Mouse (Mus musculus) midbrain, embryonic 11.5 days (tissue): ENCODE results near the gene Alcam. TPM values are rescaled to one million over a fixed set of nuclear protein-coding genes. Genes with fewer than 3 reads are reported as not detected.
A peak's percentile ranks its signal among the peaks of the same experiment; 100 is the strongest.

Experiments used
- ATAC-seq: fragments of 200-750 bp; cut with Nextera tagmentation; 2 replicates; pipeline ENCODE4 v1.8.0; 2017; ENCODE audit warnings: moderate TSS enrichment, moderate library complexity; ENCODE audit not compliant: low FRiP score
- DNase-seq: peaks from one replicate; pipeline ENCODE4 v3.0.0; 2015; ENCODE audit warnings: low spot score; ENCODE audit errors: missing footprints
- H3K27ac ChIP-seq: fragments of 300-500 bp; sonication (generic); 2 replicates; pipeline ENCODE4 v1.5.1; 2014; ENCODE audit warnings: low read depth, low read length
- H3K27me3 ChIP-seq: fragments of 300-500 bp; sonication (generic); 2 replicates; pipeline ENCODE4 v1.6.1; 2014; ENCODE audit warnings: mild to moderate bottlenecking, low read length, moderate library complexity, mixed read lengths; ENCODE audit not compliant: control insufficient read depth, insufficient read depth
- H3K36me3 ChIP-seq: fragments of 300-500 bp; sonication (generic); 2 replicates; pipeline ENCODE4 v1.6.1; 2014; ENCODE audit warnings: mild to moderate bottlenecking, low read length, moderate library complexity, mixed read lengths; ENCODE audit not compliant: control insufficient read depth, insufficient read depth
- H3K4me1 ChIP-seq: fragments of 300-500 bp; sonication (generic); 2 replicates; pipeline ENCODE4 v1.6.1; 2014; ENCODE audit warnings: low read length; ENCODE audit not compliant: control insufficient read depth, insufficient read depth
- H3K4me2 ChIP-seq: fragments of 300-500 bp; sonication (generic); 2 replicates; pipeline ENCODE4 v1.6.1; 2014; ENCODE audit warnings: mild to moderate bottlenecking, moderate library complexity
- H3K4me3 ChIP-seq: fragments of 300-500 bp; sonication (generic); 2 replicates; pipeline ENCODE4 v1.5.1; 2014; ENCODE audit warnings: low read depth, low read length
- H3K9ac ChIP-seq: fragments of 300-500 bp; sonication (generic); 2 replicates; pipeline ENCODE4 v1.6.1; 2014; ENCODE audit warnings: low read length
- H3K9me3 ChIP-seq: fragments of 300-500 bp; sonication (generic); 2 replicates; pipeline ENCODE4 v1.6.1; 2016; ENCODE audit warnings: low read length; ENCODE audit not compliant: control insufficient read depth
- WGBS: fragments of 180-500 bp; shearing (Covaris S2); extraction: QIAGEN DNeasy Blood & Tissue Kit; methylation state at CpG from one replicate; pipeline ENCODE4 v1.1.7; 2014; 5-methylcytosine and 5-hydroxymethylcytosine counted together
- polyA plus RNA-seq: library from polyadenylated mRNA; unstranded; fragments of >200 nt; fragmentation: Nextera tagmentation; extraction: Ambion mirVana; gene quantifications from 2 replicates; pipeline ENCODE4 v1.2.1, GENCODE M21; 2014

Gene Alcam
- polyA plus RNA-seq, 1 experiment from 2014 or later = 44.2 TPM

- ATAC-seq (no peak), DNase-seq (peak; percentile 19)
- Histone ChIP-seq H3K4me3 (no peak overlapping the region), H3K4me1 (no peaks in the 10 kb centered on the region), H3K4me2 (no peak overlapping the region), H3K27me3 (no peaks in the 10 kb centered on the region), H3K36me3 (no peaks in the 10 kb centered on the region), H3K9me3 (no peaks in the 10 kb centered on the region), H3K27ac (no peak overlapping the region), H3K9ac (no peak overlapping the region)
- 77% methylated on average over 2 of the region's 2 CpGs for WGBS
Observed at GRCm38 (mm10) chr16:52343467-52344033, 110.3 kb downstream of the Alcam start.

- Histone ChIP-seq H3K4me1 (no peaks in the 10 kb centered on the region), H3K9me3 (no peaks in the 10 kb centered on the region), H3K27me3 (no peaks in the 10 kb centered on the region), H3K4me3 (no peak overlapping the region), H3K9ac (no peak overlapping the region), H3K4me2 (no peak overlapping the region), H3K27ac (no peak overlapping the region), H3K36me3 (no peaks in the 10 kb centered on the region)
- peak; percentile 81 for DNase-seq
- 91% methylated on average over 8 of the region's 8 CpGs for WGBS
- no peak for ATAC-seq
Observed at GRCm38 (mm10) chr16:52342694-52343466, 111.0 kb downstream of the Alcam start.

GRCm38 (mm10) chr16:52334084-52334483 lies 119.8 kb downstream of the Alcam start:
- no peaks in the 10 kb centered on the region for H3K27me3 ChIP-seq
- H3K36me3 ChIP-seq = no peaks in the 10 kb centered on the region
- H3K27ac ChIP-seq = no peak overlapping the region
- no peak overlapping the region for H3K4me2 ChIP-seq
- no peaks in the 10 kb centered on the region for H3K4me1 ChIP-seq
- DNase-seq = no peak
- no peak overlapping the region for H3K9ac ChIP-seq
- H3K9me3 ChIP-seq = no peaks in the 10 kb centered on the region
- H3K4me3 ChIP-seq = no peak overlapping the region
- 86% methylated on average over 4 of the region's 4 CpGs for WGBS
- no peak for ATAC-seq

DNA sequence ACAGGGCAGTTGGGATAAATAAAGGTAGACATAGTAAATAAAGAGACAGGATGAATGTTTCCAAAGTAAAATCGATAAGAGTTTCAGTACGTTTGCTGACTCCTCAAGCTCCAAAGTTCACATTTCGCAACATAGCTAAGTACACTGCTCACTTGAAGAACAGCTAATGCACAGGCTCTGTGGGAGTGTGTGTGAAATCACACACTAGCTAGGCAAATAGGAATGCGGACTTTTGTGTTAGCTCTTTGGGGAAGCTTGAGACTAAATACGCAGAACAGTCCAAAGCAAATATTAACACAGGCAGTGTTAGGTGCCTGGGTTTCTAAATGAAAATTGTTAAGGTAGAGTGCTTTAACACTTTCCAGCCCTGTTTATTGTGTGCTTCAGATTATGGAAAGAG lies 120.2 kb downstream of the Alcam start:
- ATAC-seq = no peak
- H3K36me3 ChIP-seq = no peaks in the 10 kb centered on the region
- no peak overlapping the region for H3K9ac ChIP-seq
- 75% methylated on average over 5 of the region's 5 CpGs for WGBS
- H3K4me2 ChIP-seq = no peak overlapping the region
- no peaks in the 10 kb centered on the region for H3K27me3 ChIP-seq
- no peak overlapping the region for H3K27ac ChIP-seq
- no peak for DNase-seq
- no peaks in the 10 kb centered on the region for H3K4me1 ChIP-seq
- no peak overlapping the region for H3K4me3 ChIP-seq
- no peaks in the 10 kb centered on the region for H3K9me3 ChIP-seq

DNA sequence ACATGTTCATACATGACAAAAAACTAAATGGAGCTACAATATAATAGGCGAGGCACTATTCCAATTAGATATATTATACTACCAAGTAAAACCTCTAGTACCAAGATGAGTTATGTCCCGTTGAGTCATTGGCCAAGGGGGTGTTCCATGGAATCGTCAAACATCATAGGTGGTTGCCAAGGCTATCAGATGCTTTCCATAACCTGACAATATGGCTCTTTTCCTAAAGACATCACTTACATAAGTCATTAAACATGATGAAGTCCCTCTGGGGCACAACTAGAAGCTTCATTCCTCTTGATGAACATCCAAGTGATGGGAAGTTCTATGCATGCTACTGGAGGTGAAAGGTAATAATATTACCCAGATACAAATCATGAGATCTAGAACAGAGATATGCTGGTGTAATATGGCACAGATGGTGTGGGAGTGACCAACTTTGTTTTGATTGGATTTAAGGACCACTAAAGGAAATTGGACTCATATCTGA lies 122.5 kb downstream of the Alcam start:
- ATAC-seq (no peak), DNase-seq (no peak)
- Histone ChIP-seq H3K9me3 (no peaks in the 10 kb centered on the region), H3K4me1 (no peaks in the 10 kb centered on the region), H3K4me2 (no peak overlapping the region), H3K27ac (no peak overlapping the region), H3K4me3 (no peak overlapping the region), H3K27me3 (no peaks in the 10 kb centered on the region), H3K9ac (no peak overlapping the region), H3K36me3 (no peaks in the 10 kb centered on the region)
- WGBS = 91% methylated on average over 3 of the region's 3 CpGs

DNA sequence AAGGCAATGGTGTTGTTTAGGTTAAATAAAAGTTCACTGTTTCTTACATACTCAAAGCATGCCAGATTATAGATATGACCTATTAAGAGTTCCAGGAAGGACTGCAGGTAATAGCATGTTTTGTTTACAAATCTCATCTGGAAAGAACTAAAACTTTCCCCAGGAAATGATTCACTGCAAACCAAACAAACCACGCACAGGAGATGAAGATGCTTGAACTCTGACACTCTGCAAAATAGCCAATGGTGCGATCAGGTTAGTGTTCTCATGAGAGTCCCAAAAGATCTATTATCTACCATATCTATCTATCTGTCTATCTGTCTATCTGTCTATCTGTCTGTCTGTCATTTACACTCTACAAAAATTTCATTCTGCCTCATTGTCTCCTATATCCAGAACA lies 124.5 kb downstream of the Alcam start:
- Histone ChIP-seq H3K9me3 (no peaks in the 10 kb centered on the region), H3K4me1 (no peaks in the 10 kb centered on the region), H3K4me2 (no peak overlapping the region), H3K36me3 (no peaks in the 10 kb centered on the region), H3K27me3 (no peaks in the 10 kb centered on the region), H3K9ac (no peak overlapping the region), H3K27ac (no peak overlapping the region), H3K4me3 (no peak overlapping the region)
- 89% methylated on average over 2 of the region's 2 CpGs for WGBS
- no peak for DNase-seq
- no peak for ATAC-seq

DNA sequence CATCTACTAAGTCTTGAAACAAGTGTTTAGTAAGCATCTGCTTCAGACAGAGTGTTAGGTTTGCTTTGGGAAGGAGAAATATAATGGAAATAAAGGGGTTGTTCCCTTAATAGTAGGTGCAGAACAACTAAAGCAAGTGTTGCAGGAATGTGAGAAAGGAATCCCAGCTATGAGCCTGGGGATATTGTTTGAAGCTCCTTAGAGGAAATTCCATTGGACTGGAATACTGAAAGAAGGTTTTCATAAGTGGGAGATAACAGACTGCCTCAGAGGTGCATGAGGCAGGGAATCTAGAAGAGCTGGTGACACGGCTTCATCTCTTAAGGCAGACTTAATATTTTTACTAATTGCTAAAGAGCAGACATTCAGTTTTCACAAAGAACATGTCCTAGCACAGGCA lies 134.6 kb downstream of the Alcam start:
- Histone ChIP-seq H3K4me1 (no peaks in the 10 kb centered on the region), H3K9me3 (no peaks in the 10 kb centered on the region), H3K9ac (no peak overlapping the region), H3K4me3 (no peak overlapping the region), H3K4me2 (no peak overlapping the region), H3K27me3 (no peaks in the 10 kb centered on the region), H3K27ac (no peak overlapping the region), H3K36me3 (no peaks in the 10 kb centered on the region)
- WGBS = 78% methylated on average over 1 of the region's 1 CpGs
- DNase-seq (no peak), ATAC-seq (no peak)

DNA sequence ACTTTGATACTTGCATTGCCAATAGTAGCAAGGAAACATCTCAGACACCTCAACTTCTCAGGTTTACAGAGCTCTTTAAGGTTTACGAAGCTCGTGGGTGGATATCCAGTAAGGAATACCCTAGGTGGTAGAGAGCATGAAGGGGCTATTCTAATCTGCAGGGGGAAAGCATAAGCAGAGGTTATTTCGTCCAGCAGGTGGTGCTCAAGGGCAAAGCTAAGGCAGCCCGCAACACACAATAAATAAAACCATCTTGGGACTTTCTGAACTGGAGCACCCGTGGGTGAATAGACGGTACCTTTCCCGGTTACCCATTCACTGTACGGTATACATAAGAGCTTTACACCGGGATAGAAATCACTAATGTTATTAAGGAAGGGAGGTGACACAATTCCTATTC lies 142.8 kb downstream of the Alcam start:
- Histone ChIP-seq H3K4me3 (no peak overlapping the region), H3K4me2 (no peak overlapping the region), H3K9ac (no peak overlapping the region), H3K36me3 (no peaks in the 10 kb centered on the region), H3K27me3 (no peaks in the 10 kb centered on the region), H3K27ac (no peak overlapping the region), H3K9me3 (no peaks in the 10 kb centered on the region), H3K4me1 (no peaks in the 10 kb centered on the region)
- ATAC-seq = peak; percentile 88
- peak; percentile 95 for DNase-seq
- 33% methylated on average over 9 of the region's 9 CpGs for WGBS

DNA sequence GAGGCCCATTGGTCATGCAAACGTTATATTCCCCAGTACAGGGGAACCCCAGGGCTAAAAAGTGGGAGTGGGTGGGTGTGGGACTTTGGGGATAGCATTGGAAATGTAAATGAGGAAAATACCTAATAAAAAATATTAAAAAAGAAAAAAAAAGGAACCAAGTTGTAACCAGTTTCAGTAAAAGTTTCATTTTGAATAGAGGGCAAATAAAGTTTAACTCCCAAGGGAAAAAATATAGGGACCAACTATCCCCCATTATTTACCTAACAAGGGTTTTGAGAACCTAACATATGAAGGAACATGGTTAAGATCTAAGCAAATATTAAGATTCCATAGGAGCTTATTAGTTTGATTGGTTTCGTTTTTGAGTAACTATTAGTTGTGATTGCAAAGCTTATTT lies 146.9 kb downstream of the Alcam start:
- H3K27ac ChIP-seq = no peak overlapping the region
- WGBS = 84% methylated on average over 2 of the region's 2 CpGs
- H3K36me3 ChIP-seq = no peaks in the 10 kb centered on the region
- ATAC-seq = no peak
- H3K9me3 ChIP-seq = no peaks in the 10 kb centered on the region
- no peak overlapping the region for H3K9ac ChIP-seq
- H3K4me2 ChIP-seq = no peak overlapping the region
- H3K4me3 ChIP-seq = no peak overlapping the region
- H3K4me1 ChIP-seq = no peaks in the 10 kb centered on the region
- no peak for DNase-seq
- H3K27me3 ChIP-seq = no peaks in the 10 kb centered on the region
